Mouse (Mus musculus) lung, postnatal 0 days (tissue): ENCODE data around the gene Olfr628. TPM values are rescaled to one million over a fixed set of nuclear protein-coding genes. Genes with fewer than 3 reads are reported as not detected.
"Not testable (repeated sequence)": the region's sequence is repeated elsewhere in the genome, so short reads cannot be mapped to it uniquely, and the experiment has no call there.

Experiments used
- ATAC-seq: fragments of 200-750 bp; cut with Nextera tagmentation; 2 replicates; pipeline ENCODE4 v1.8.0; 2017; ENCODE audit warnings: moderate library complexity
- DNase-seq: peaks from one replicate; pipeline ENCODE4 v3.0.0-alpha.2; 2016; ENCODE audit warnings: low spot score
- H3K27ac ChIP-seq: fragments of 300-500 bp; sonication (generic); 2 replicates; pipeline ENCODE4 v1.5.1; 2014; ENCODE audit warnings: antibody characterized with exemption, mild to moderate bottlenecking, low read length, mixed read lengths
- H3K27me3 ChIP-seq: fragments of 300-500 bp; sonication (generic); replicated peaks from 2 replicates; pipeline ENCODE4 v1.6.1; 2014; ENCODE audit warnings: low read length, mixed read lengths; ENCODE audit not compliant: insufficient read depth
- H3K36me3 ChIP-seq: fragments of 300-500 bp; sonication (generic); 2 replicates; pipeline ENCODE4 v1.6.1; 2014; ENCODE audit warnings: low read length, mixed read lengths; ENCODE audit not compliant: insufficient read depth
- H3K4me1 ChIP-seq: fragments of 300-500 bp; sonication (generic); 2 replicates; pipeline ENCODE4 v1.6.1; 2014; ENCODE audit warnings: antibody characterized with exemption, low read depth, low read length, mixed read lengths; ENCODE audit not compliant: insufficient read depth
- H3K4me2 ChIP-seq: fragments of 300-500 bp; sonication (generic); replicated peaks from 2 replicates; pipeline ENCODE4 v1.6.1; 2014; ENCODE audit warnings: low read depth, mild to moderate bottlenecking, low read length, moderate library complexity, mixed read lengths
- H3K4me3 ChIP-seq: fragments of 300-500 bp; sonication (generic); 2 replicates; pipeline ENCODE4 v1.5.1; 2014; ENCODE audit warnings: low read depth, low read length
- H3K9ac ChIP-seq: fragments of 300-500 bp; sonication (generic); replicated peaks from 2 replicates; pipeline ENCODE4 v1.6.1; 2014; ENCODE audit warnings: low read depth, mild to moderate bottlenecking
- H3K9me3 ChIP-seq: fragments of 300-500 bp; sonication (generic); 2 replicates; pipeline ENCODE4 v1.6.1; 2016; ENCODE audit warnings: low read length, mixed read lengths
- CTCF ChIP-seq: IDR thresholded peaks from 2 replicates; pipeline ENCODE4 v1.5.1; 2016; ENCODE audit warnings: antibody characterized with exemption, mild to moderate bottlenecking
- EP300 ChIP-seq: IDR thresholded peaks from 2 replicates; pipeline ENCODE4 v1.6.1; 2016; ENCODE audit warnings: antibody characterized with exemption, mild to moderate bottlenecking, control low read depth
- WGBS: fragments of 180-500 bp; shearing (Covaris S2); extraction: QIAGEN DNeasy Blood & Tissue Kit; methylation state at CpG from one replicate; pipeline ENCODE4 v1.1.7; 2014; 5-methylcytosine and 5-hydroxymethylcytosine counted together
- polyA plus RNA-seq: library from polyadenylated mRNA; unstranded; fragments of >200 nt; fragmentation: Nextera tagmentation; extraction: Ambion mirVana; gene quantifications from 2 replicates; pipeline ENCODE4 v1.2.1, GENCODE M21; 2015

The Olfr628 gene
- polyA plus RNA-seq = not detected in 2 replicates

- no peaks in the 10 kb centered on the region for H3K36me3 ChIP-seq
- H3K27ac ChIP-seq = no peak within 1 kb of the TSS
- ATAC-seq = no peak
- TF ChIP-seq EP300 = no peak
- TF ChIP-seq CTCF = no peak
- no peaks in the 10 kb centered on the region for H3K4me1 ChIP-seq
- no peak within 1 kb of the TSS for H3K4me3 ChIP-seq
- no peaks in the 10 kb centered on the region for H3K9me3 ChIP-seq
- DNase-seq = no peak
- H3K9ac ChIP-seq = no peak within 1 kb of the TSS
- H3K27me3 ChIP-seq = no peaks in the 10 kb centered on the region
- no peak within 1 kb of the TSS for H3K4me2 ChIP-seq
- WGBS = 74% methylated on average over 1 of the region's 1 CpGs
Measured at GRCm38 (mm10) chr7:103730074-103730473, at the start of gene Olfr628. TSS of gene Olfr628 (plus strand) at chr7:103730374.

- Histone ChIP-seq H3K4me3 (no peak within 1 kb of the TSS), H3K4me1 (no peaks in the 10 kb centered on the region), H3K27me3 (no peaks in the 10 kb centered on the region), H3K9ac (no peak within 1 kb of the TSS), H3K9me3 (no peaks in the 10 kb centered on the region), H3K4me2 (no peak within 1 kb of the TSS), H3K27ac (no peak within 1 kb of the TSS), H3K36me3 (no peaks in the 10 kb centered on the region)
- DNase-seq (no peak), ATAC-seq (no peak)
- no peak for TF ChIP-seq CTCF
- no peak for TF ChIP-seq EP300
Measured at GRCm38 (mm10) chr7:103682420-103682819, 47.8 kb upstream of the Olfr628 start, which contains the start of gene Olfr625-ps1. TSS of gene Olfr625-ps1 (plus strand) at chr7:103682720.

- WGBS = 84% methylated on average over 4 of the region's 4 CpGs
- ATAC-seq (no peak), DNase-seq (no peak)
- Histone ChIP-seq H3K27me3 (no peaks in the 10 kb centered on the region), H3K4me2 (no peak overlapping the region), H3K27ac (no peak overlapping the region), H3K36me3 (no peaks in the 10 kb centered on the region), H3K9ac (no peak overlapping the region), H3K4me3 (no peak overlapping the region), H3K4me1 (no peaks in the 10 kb centered on the region), H3K9me3 (no peaks in the 10 kb centered on the region)
- no peak for TF ChIP-seq CTCF
- no peak for TF ChIP-seq EP300
Measured at GRCm38 (mm10) chr7:103699469-103699868, 30.7 kb upstream of the Olfr628 start.

GRCm38 (mm10) chr7:103712024-103712423, 18.1 kb upstream of the Olfr628 start:
- no peaks in the 10 kb centered on the region for H3K36me3 ChIP-seq
- no peak for DNase-seq

GRCm38 (mm10) chr7:103714371-103714770, 15.8 kb upstream of the Olfr628 start, which contains the start of gene Olfr243:
TSS of gene Olfr243 (plus strand) at chr7:103714671.
- H3K9ac ChIP-seq = no peak within 1 kb of the TSS
- no peak within 1 kb of the TSS for H3K27ac ChIP-seq
- H3K4me3 ChIP-seq = no peak within 1 kb of the TSS
- H3K9me3 ChIP-seq = no peaks in the 10 kb centered on the region
- no peaks in the 10 kb centered on the region for H3K27me3 ChIP-seq
- H3K4me1 ChIP-seq = no peaks in the 10 kb centered on the region
- no peak for TF ChIP-seq EP300
- no peak for TF ChIP-seq CTCF
- no peaks in the 10 kb centered on the region for H3K36me3 ChIP-seq
- H3K4me2 ChIP-seq = no peak within 1 kb of the TSS
- ATAC-seq (no peak), DNase-seq (no peak)

More at GRCm38 (mm10) chr7:103712024-103712423, 18.1 kb upstream of the Olfr628 start:
- Histone ChIP-seq H3K9ac (no peak overlapping the region), H3K9me3 (no peaks in the 10 kb centered on the region), H3K4me3 (no peak overlapping the region), H3K27me3 (no peaks in the 10 kb centered on the region), H3K4me1 (no peaks in the 10 kb centered on the region), H3K27ac (no peak overlapping the region), H3K4me2 (no peak overlapping the region)
- TF ChIP-seq EP300 = no peak
- peak; percentile 21; the same call in 1 of the 2 replicates for TF ChIP-seq CTCF
- ATAC-seq = no peak
- WGBS = 34% methylated on average over 2 of the region's 2 CpGs

- not testable (repeated sequence) for H3K36me3 ChIP-seq, DNase-seq, H3K4me3 ChIP-seq, H3K9me3 ChIP-seq, H3K9ac ChIP-seq, H3K27ac ChIP-seq, H3K4me1 ChIP-seq, ATAC-seq, H3K27me3 ChIP-seq, H3K4me2 ChIP-seq
- 89% methylated on average over 1 of the region's 1 CpGs for WGBS
Measured at GRCm38 (mm10) chr7:103716398-103716797, 13.8 kb upstream of the Olfr628 start.

- no peak for TF ChIP-seq EP300
- TF ChIP-seq CTCF = no peak
- Histone ChIP-seq H3K4me2 (no peak within 1 kb of the TSS), H3K27ac (no peak within 1 kb of the TSS), H3K36me3 (no peaks in the 10 kb centered on the region), H3K27me3 (no peaks in the 10 kb centered on the region), H3K9ac (no peak within 1 kb of the TSS), H3K4me1 (no peaks in the 10 kb centered on the region), H3K9me3 (no peaks in the 10 kb centered on the region), H3K4me3 (no peak within 1 kb of the TSS)
- WGBS = 70% methylated on average over 2 of the region's 2 CpGs
- no peak for ATAC-seq
- no peak for DNase-seq
Measured at GRCm38 (mm10) chr7:103744843-103745242, 14.7 kb downstream of the Olfr628 start, which contains the start of gene Olfr629. TSS of gene Olfr629 (minus strand) at chr7:103744943.
